Mouse (Mus musculus): ENCODE results near the gene Ppp1r1a.

DNA sequence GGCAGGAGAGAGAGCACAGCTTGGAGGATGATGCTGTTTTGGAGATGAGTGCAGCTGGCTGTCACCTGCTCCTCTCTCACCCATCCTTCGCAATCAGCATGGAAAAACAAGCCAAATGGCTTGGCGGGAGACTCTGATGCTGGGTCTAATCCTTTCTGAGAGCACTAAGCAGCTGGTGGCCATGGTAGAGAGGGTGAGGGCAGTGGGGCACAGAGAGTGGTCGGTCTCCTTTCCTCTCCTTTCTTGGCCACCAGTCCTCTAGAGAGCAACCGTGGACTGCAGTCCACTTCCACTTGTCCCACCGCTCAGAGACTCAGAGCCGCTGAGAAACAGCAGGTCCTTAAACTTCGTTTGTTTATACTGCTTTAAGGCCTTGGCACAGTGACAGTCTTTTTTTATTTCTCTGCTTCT, 24.2 kb downstream of the Ppp1r1a start:
- no peak for TF ChIP-seq CHD2 (IDR thresholded peaks at IDR 0.05; ENCODE audit: low read depth, low read length)
- TF ChIP-seq HCFC1 (IDR thresholded peaks at IDR 0.05; ENCODE audit: borderline replicate concordance, insufficient read depth, low read length): no peak
